Mouse (Mus musculus): ENCODE results near the gene Fbxo42. TPM values are rescaled to one million over a fixed set of nuclear protein-coding genes. Genes with fewer than 3 reads are reported as not detected.

The Fbxo42 gene
- polyA plus RNA-seq, 1 experiment from 2014 or later = 14.2 TPM

- Histone ChIP-seq H3K27me3 (peaks cover 99% of the 10 kb centered on the region), H3K9me3 (replicated peaks) (no peaks in the 10 kb centered on the region), H3K4me2 (no peak overlapping the region), H3K27ac (no peak overlapping the region), H3K4me1 (replicated peaks) (peaks cover 39% of the 10 kb centered on the region), H3K36me3 (no peaks in the 10 kb centered on the region), H3K4me3 (replicated peaks) (no peak overlapping the region), H3K9ac (no peak overlapping the region)
- ATAC-seq (ENCODE audit: low read depth) (no peak), DNase-seq (no peak)
- WGBS (ENCODE audit: insufficient replicate concordance) = 5% methylated on average over 11 of the region's 11 CpGs
Observed at GRCm38 (mm10) chr4:141242651-141243241, 95.0 kb downstream of the Fbxo42 start.

- no peak overlapping the region for H3K4me3 ChIP-seq (replicated peaks)
- peaks cover 100% of the 10 kb centered on the region for H3K27me3 ChIP-seq
Observed at GRCm38 (mm10) chr4:141243636-141244035, 95.9 kb downstream of the Fbxo42 start.

DNA sequence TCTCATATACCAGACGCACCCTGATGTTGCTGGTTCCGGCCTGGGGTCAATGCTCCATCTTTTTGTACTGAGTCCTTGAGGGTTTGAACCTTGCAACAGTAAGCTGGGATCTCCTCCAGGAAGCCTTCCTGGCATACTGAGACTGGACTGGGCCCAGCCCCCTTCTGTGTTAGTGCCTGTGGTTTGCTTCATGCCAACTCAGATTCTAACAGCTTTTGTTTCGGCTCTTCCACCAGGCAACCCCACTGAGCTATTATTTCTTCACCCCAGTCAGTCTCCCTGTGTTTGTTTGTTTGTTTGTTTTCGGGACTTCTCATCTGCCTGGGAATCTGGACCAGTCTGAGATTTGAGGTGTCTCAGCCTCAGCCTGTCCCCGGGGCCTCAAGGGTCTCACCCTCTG lies 96.7 kb downstream of the Fbxo42 start:
- H3K4me2 ChIP-seq = no peak overlapping the region
- H3K9ac ChIP-seq = no peak overlapping the region
- peaks cover 42% of the 10 kb centered on the region for H3K4me1 ChIP-seq (replicated peaks)

More at GRCm38 (mm10) chr4:141243636-141244035, 95.9 kb downstream of the Fbxo42 start:
- Histone ChIP-seq H3K36me3 (no peaks in the 10 kb centered on the region), H3K4me2 (no peak overlapping the region), H3K9me3 (replicated peaks) (no peaks in the 10 kb centered on the region), H3K27ac (no peak overlapping the region), H3K9ac (no peak overlapping the region), H3K4me1 (replicated peaks) (peaks cover 47% of the 10 kb centered on the region)
- DNase-seq = no peak
- 38% methylated on average over 5 of the region's 5 CpGs for WGBS (ENCODE audit: insufficient replicate concordance)
- ATAC-seq (ENCODE audit: low read depth) = no peak

DNA sequence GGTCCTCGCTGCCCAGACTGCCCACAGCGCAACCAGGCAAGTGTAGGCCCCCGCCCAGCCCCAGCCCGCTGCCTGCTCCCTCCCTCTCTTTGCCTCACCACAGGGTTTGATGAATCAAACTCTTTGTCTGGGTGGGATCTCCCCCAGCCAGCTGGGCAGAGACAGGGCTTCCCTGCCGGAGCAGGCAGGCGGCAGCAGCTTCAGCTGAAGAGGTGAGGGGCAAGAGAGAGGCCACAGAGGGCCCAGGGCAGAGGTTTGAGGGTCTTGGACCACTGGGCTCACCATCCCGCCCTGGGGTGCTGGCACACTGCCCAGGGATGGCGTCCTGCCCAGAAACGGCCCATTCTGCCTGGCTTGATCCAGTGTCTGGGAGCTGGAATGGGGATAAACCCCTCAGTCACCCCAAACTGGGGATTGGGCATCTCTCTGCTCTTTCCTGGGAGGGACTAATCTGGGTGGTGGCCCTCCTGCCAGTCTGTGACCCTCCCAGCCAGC lies 97.3 kb downstream of the Fbxo42 start:
- DNase-seq (no peak), ATAC-seq (ENCODE audit: low read depth) (no peak)
- Histone ChIP-seq H3K36me3 (no peaks in the 10 kb centered on the region), H3K4me2 (no peak overlapping the region), H3K9ac (no peak overlapping the region), H3K27me3 (peaks cover 99% of the 10 kb centered on the region), H3K4me1 (replicated peaks) (peaks cover 36% of the 10 kb centered on the region), H3K4me3 (replicated peaks) (no peak overlapping the region), H3K27ac (no peak overlapping the region), H3K9me3 (replicated peaks) (no peaks in the 10 kb centered on the region)
- WGBS (ENCODE audit: insufficient replicate concordance) = 39% methylated on average over 8 of the region's 9 CpGs

More for the DNA sequence above, 96.7 kb downstream of the Fbxo42 start:
- H3K27me3 ChIP-seq = peaks cover 100% of the 10 kb centered on the region
- 39% methylated on average over 5 of the region's 5 CpGs for WGBS (ENCODE audit: insufficient replicate concordance)
- no peak for DNase-seq
- ATAC-seq (ENCODE audit: low read depth) = no peak
- no peaks in the 10 kb centered on the region for H3K9me3 ChIP-seq (replicated peaks)
- H3K4me3 ChIP-seq (replicated peaks) = no peak overlapping the region
- no peak overlapping the region for H3K27ac ChIP-seq
- H3K36me3 ChIP-seq = no peaks in the 10 kb centered on the region

- no peak overlapping the region for H3K9ac ChIP-seq
- H3K9me3 ChIP-seq (replicated peaks) = no peaks in the 10 kb centered on the region
- no peak overlapping the region for H3K4me3 ChIP-seq (replicated peaks)
- DNase-seq (no peak), ATAC-seq (ENCODE audit: low read depth) (no peak)
- H3K27me3 ChIP-seq = peaks cover 99% of the 10 kb centered on the region
- H3K27ac ChIP-seq = no peak overlapping the region
- no peaks in the 10 kb centered on the region for H3K36me3 ChIP-seq
- WGBS (ENCODE audit: insufficient replicate concordance) = 22% methylated on average over 24 of the region's 24 CpGs
- H3K4me2 ChIP-seq = no peak overlapping the region
- H3K4me1 ChIP-seq (replicated peaks) = peaks cover 26% of the 10 kb centered on the region
Observed at GRCm38 (mm10) chr4:141246089-141246997, 98.6 kb downstream of the Fbxo42 start.

- Histone ChIP-seq H3K9me3 (replicated peaks) (no peaks in the 10 kb centered on the region), H3K36me3 (no peaks in the 10 kb centered on the region), H3K4me3 (replicated peaks) (no peak overlapping the region), H3K4me2 (peak overlapping the region; percentile 57), H3K27me3 (peaks cover 96% of the 10 kb centered on the region), H3K4me1 (replicated peaks) (peaks cover 23% of the 10 kb centered on the region), H3K27ac (no peak overlapping the region), H3K9ac (no peak overlapping the region)
- no peak for DNase-seq
- ATAC-seq (ENCODE audit: low read depth) = no peak
- 8% methylated on average over 17 of the region's 17 CpGs for whole genome bisulfite sequencing (ENCODE audit: insufficient replicate concordance)
Observed at GRCm38 (mm10) chr4:141246998-141247350, 99.3 kb downstream of the Fbxo42 start.

DNA sequence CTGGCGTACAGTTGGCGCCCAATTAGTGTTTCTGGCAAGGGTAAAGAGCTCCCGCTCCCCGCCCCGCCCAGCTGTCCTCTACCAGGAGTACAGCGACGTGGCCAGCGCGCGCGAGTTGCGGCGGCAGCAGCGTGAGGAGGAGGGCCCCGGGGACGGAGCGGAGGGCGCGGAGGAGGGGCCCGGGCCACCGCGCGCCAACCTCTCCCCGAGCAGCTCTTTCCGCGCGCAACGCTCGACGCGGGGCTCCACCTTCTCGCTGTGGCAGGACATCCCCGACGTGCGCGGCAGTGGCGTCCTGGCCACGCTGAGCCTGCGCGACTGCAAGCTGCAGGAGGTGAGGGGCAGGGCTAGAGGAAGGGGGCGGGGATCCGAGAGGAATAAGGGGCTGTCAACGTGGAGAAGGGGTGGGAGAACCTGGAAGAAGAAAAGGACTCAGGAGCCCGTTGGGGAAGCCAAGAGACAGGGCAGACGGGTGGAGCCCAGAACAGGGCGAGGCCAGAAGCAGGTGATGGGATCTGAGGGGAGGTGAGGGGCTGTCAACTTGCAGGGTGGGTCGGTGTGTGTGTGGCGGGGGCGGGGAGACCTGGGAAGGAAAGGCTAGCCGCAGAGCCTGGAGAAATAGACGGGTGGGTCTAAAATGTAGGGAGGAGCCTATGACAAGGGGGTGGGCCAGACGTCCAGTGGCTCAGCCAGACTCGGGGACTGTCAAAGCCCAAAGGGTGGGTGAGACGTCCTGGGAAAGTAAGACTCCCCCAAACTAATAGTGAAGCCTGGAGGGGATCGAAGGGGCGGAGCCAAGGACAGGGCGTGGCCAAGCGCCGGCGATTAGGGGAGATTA lies 100.3 kb downstream of the Fbxo42 start:
- Histone ChIP-seq H3K4me2 (peak overlapping the region; percentile 57), H3K9ac (peak overlapping the region; percentile 17; the same call in 1 of the 2 replicates), H3K27me3 (peaks cover 86% of the 10 kb centered on the region), H3K4me3 (replicated peaks) (peak overlapping the region; percentile 40), H3K9me3 (replicated peaks) (no peaks in the 10 kb centered on the region), H3K36me3 (no peaks in the 10 kb centered on the region), H3K4me1 (replicated peaks) (peaks cover 20% of the 10 kb centered on the region), H3K27ac (no peak overlapping the region)
- DNase-seq (no peak), ATAC-seq (ENCODE audit: low read depth) (peak; percentile 25; the same call in 1 of the 2 replicates)
- 1% methylated on average over 58 of the region's 60 CpGs for WGBS (ENCODE audit: insufficient replicate concordance)

DNA sequence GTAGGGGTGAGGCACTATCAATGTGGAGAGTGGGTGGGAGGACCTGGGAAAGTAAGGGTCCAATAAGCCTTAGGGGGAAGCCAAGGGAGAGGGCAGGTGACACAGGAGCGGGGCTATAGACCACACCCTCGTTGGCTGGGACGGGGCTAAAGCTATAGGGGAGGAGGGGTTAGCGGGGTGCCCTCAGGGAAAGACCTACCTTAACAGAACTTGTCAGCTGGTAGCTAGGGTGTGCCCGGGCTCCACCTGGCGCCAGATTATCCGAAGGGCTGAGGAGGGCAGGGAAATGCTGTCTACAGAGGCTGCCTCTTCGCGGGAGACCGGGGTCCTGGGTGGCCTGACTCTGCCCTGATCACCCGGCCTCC lies 100.9 kb downstream of the Fbxo42 start:
- no peak overlapping the region for H3K4me3 ChIP-seq (replicated peaks)
- H3K4me1 ChIP-seq (replicated peaks) = peaks cover 20% of the 10 kb centered on the region
- H3K27ac ChIP-seq = no peak overlapping the region
- WGBS (ENCODE audit: insufficient replicate concordance) = 14% methylated on average over 11 of the region's 11 CpGs
- H3K9me3 ChIP-seq (replicated peaks) = no peaks in the 10 kb centered on the region
- H3K27me3 ChIP-seq = peaks cover 80% of the 10 kb centered on the region
- H3K4me2 ChIP-seq = peak overlapping the region; percentile 57; the same call in 1 of the 2 replicates
- ATAC-seq (ENCODE audit: low read depth) (peak; percentile 27), DNase-seq (no peak)
- no peak overlapping the region for H3K9ac ChIP-seq
- H3K36me3 ChIP-seq = no peaks in the 10 kb centered on the region

GRCm38 (mm10) chr4:141249383-141249782 lies 101.7 kb downstream of the Fbxo42 start:
- DNase-seq = no peak
- Histone ChIP-seq H3K9ac (no peak overlapping the region), H3K27me3 (peaks cover 72% of the 10 kb centered on the region)

GRCm38 (mm10) chr4:141251071-141251470 lies 103.4 kb downstream of the Fbxo42 start:
- WGBS (ENCODE audit: insufficient replicate concordance) = 71% methylated on average over 8 of the region's 8 CpGs
- DNase-seq (no peak), ATAC-seq (ENCODE audit: low read depth) (no peak)
- H3K27ac ChIP-seq = no peak overlapping the region
- H3K4me1 ChIP-seq (replicated peaks) = peaks cover 20% of the 10 kb centered on the region
- no peak overlapping the region for H3K4me3 ChIP-seq (replicated peaks)
- H3K36me3 ChIP-seq = no peaks in the 10 kb centered on the region
- H3K4me2 ChIP-seq = no peak overlapping the region
- H3K27me3 ChIP-seq = peaks cover 55% of the 10 kb centered on the region
- H3K9me3 ChIP-seq (replicated peaks) = no peaks in the 10 kb centered on the region
- H3K9ac ChIP-seq = no peak overlapping the region

More at GRCm38 (mm10) chr4:141249383-141249782, 101.7 kb downstream of the Fbxo42 start:
- Histone ChIP-seq H3K9me3 (replicated peaks) (no peaks in the 10 kb centered on the region), H3K4me1 (replicated peaks) (peaks cover 20% of the 10 kb centered on the region), H3K4me2 (no peak overlapping the region), H3K36me3 (no peaks in the 10 kb centered on the region), H3K27ac (no peak overlapping the region), H3K4me3 (replicated peaks) (no peak overlapping the region)
- 49% methylated on average over 11 of the region's 11 CpGs for WGBS (ENCODE audit: insufficient replicate concordance)
- no peak for ATAC-seq (ENCODE audit: low read depth)

DNA sequence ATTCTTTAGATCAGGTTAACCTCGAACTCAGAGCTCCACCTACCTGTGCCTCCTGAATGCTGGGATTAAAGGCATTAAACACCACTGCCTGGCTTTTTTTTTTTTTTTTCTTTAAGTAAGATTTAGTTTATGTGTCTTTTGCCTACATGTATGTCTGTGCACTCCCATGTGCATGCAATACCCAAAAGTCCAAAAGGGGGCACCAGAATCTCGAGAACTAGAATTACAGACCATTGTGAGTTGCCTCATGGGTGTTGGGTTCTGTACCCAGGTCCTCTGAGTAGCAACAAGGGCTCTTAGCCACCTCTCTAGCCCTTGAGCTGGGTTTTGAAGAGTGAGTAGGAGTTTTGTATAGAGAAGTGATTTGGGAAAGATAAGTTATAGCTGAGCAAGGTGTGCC lies 104.9 kb downstream of the Fbxo42 start:
- 25% methylated on average over 2 of the region's 2 CpGs for WGBS (ENCODE audit: insufficient replicate concordance)
- peaks cover 40% of the 10 kb centered on the region for H3K27me3 ChIP-seq
- H3K4me2 ChIP-seq = no peak overlapping the region
- H3K4me3 ChIP-seq (replicated peaks) = no peak overlapping the region
- H3K27ac ChIP-seq = no peak overlapping the region
- H3K9me3 ChIP-seq (replicated peaks) = no peaks in the 10 kb centered on the region
- DNase-seq (no peak), ATAC-seq (ENCODE audit: low read depth) (no peak)
- peaks cover 12% of the 10 kb centered on the region for H3K4me1 ChIP-seq (replicated peaks)
- no peaks in the 10 kb centered on the region for H3K36me3 ChIP-seq
- no peak overlapping the region for H3K9ac ChIP-seq
